Mouse (Mus musculus): Measurements from ENCODE around the gene Csk. TPM values are rescaled to one million over a fixed set of nuclear protein-coding genes. Genes with fewer than 3 reads are reported as not detected.

Gene Csk
- polyA plus RNA-seq (2015; fragmentation: Nextera tagmentation; extraction: Ambion mirVana), result 18.7 and 22.1 TPM in 2 replicates

GRCm38 (mm10) chr9:57653283-57653682 lies at the start of gene Csk:
TSS of gene Csk (minus strand) at chr9:57653631.

GRCm38 (mm10) chr9:57687751-57688150 lies 34.3 kb upstream of the Csk start, which contains the start of gene Cyp1a1:
TSS of gene Cyp1a1 (plus strand) at chr9:57687928.

GRCm38 (mm10) chr9:57683520-57683919 lies 30.1 kb upstream of the Csk start, which contains the start of gene Cyp1a2:
TSS of gene Cyp1a2 (minus strand) at chr9:57683703.

GRCm38 (mm10) chr9:57620674-57621073 lies 32.8 kb downstream of the Csk start, which contains the start of gene Lman1l:
TSS of gene Lman1l (minus strand) at chr9:57620774.

GRCm38 (mm10) chr9:57606139-57606851 lies 47.1 kb downstream of the Csk start, which contains the start of gene Cplx3:
TSS of gene Cplx3 (minus strand) at chr9:57606281.

GRCm38 (mm10) chr9:57589224-57590126 lies 64.0 kb downstream of the Csk start, which contains the start of gene Ulk3:
TSS of gene Ulk3 (plus strand) at chr9:57589452.

Other genes starting within 250 kb of the Csk start
- 17.2 and 29.7 TPM in 2 replicates for gene Ppcdc, start 213.5 kb downstream of the Csk start, polyA plus RNA-seq (2015; fragmentation: Nextera tagmentation; extraction: Ambion mirVana)
- 14.9 and 18.4 TPM in 2 replicates for gene Scamp5, start 185.6 kb downstream of the Csk start, polyA plus RNA-seq (2015; fragmentation: Nextera tagmentation; extraction: Ambion mirVana)
- gene Rpp25, start 149.6 kb downstream of the Csk start, polyA plus RNA-seq (2015; fragmentation: Nextera tagmentation; extraction: Ambion mirVana), result 6.5 and 11.3 TPM in 2 replicates
- 414 and 515 TPM in 2 replicates for gene Cox5a, start 132.4 kb downstream of the Csk start, polyA plus RNA-seq (2015; fragmentation: Nextera tagmentation; extraction: Ambion mirVana)
- gene Fam219b, start 116.1 kb downstream of the Csk start, polyA plus RNA-seq (2015; fragmentation: Nextera tagmentation; extraction: Ambion mirVana), result 12.6 and 16.0 TPM in 2 replicates
- gene Mpi, start 100.9 kb downstream of the Csk start, polyA plus RNA-seq (2015; fragmentation: Nextera tagmentation; extraction: Ambion mirVana), result 22.8 and 35.4 TPM in 2 replicates
- gene Scamp2, start 92.7 kb downstream of the Csk start, polyA plus RNA-seq (2015; fragmentation: Nextera tagmentation; extraction: Ambion mirVana), result 50.5 and 72.3 TPM in 2 replicates
- 8.6 and 11.9 TPM in 2 replicates for gene Ulk3, start 64.2 kb downstream of the Csk start, polyA plus RNA-seq (2015; fragmentation: Nextera tagmentation; extraction: Ambion mirVana)
- 0.07 TPM in 1 of 2 replicates, not detected in the other for gene Cplx3, start 47.4 kb downstream of the Csk start, polyA plus RNA-seq (2015; fragmentation: Nextera tagmentation; extraction: Ambion mirVana)
- gene Lman1l, start 32.9 kb downstream of the Csk start, polyA plus RNA-seq (2015; fragmentation: Nextera tagmentation; extraction: Ambion mirVana), result 0.08 TPM in 1 of 2 replicates, not detected in the other
- gene Cyp1a2, start 30.1 kb upstream of the Csk start, polyA plus RNA-seq (2015; fragmentation: Nextera tagmentation; extraction: Ambion mirVana), result 0.19 and 0.49 TPM in 2 replicates
- 0.06 TPM in 1 of 2 replicates, not detected in the other for gene Cyp1a1, start 34.3 kb upstream of the Csk start, polyA plus RNA-seq (2015; fragmentation: Nextera tagmentation; extraction: Ambion mirVana)
- 14.6 and 18.0 TPM in 2 replicates for gene Edc3, start 54.9 kb upstream of the Csk start, polyA plus RNA-seq (2015; fragmentation: Nextera tagmentation; extraction: Ambion mirVana)
- gene Clk3, start 112.2 kb upstream of the Csk start, polyA plus RNA-seq (2015; fragmentation: Nextera tagmentation; extraction: Ambion mirVana), result 35.8 and 51.4 TPM in 2 replicates
- 3.0 and 4.0 TPM in 2 replicates for gene Arid3b, start 183.2 kb upstream of the Csk start, polyA plus RNA-seq (2015; fragmentation: Nextera tagmentation; extraction: Ambion mirVana)

Data from adrenal gland, postnatal 0 days (tissue).